Mouse (Mus musculus) forebrain, embryonic 13.5 days (tissue): Measurements from ENCODE around the gene Etl4. TPM values are rescaled to one million over a fixed set of nuclear protein-coding genes. Genes with fewer than 3 reads are reported as not detected.

Source experiments
- ATAC-seq: fragments of 200-750 bp; cut with Nextera tagmentation; 2 replicates; pipeline ENCODE4 v1.8.0; 2017
- H3K27ac ChIP-seq: fragments of 300-500 bp; sonication (generic); 2 replicates; pipeline ENCODE4 v1.5.1; 2015; ENCODE audit warnings: inconsistent platforms, mild to moderate bottlenecking, moderate library complexity
- H3K27me3 ChIP-seq: fragments of 300-500 bp; sonication (generic); 2 replicates; pipeline ENCODE4 v1.6.1; 2015; ENCODE audit warnings: mild to moderate bottlenecking, inconsistent platforms
- H3K36me3 ChIP-seq: fragments of 300-500 bp; sonication (generic); 2 replicates; pipeline ENCODE4 v1.6.1; 2015; ENCODE audit warnings: mild to moderate bottlenecking, inconsistent platforms; ENCODE audit not compliant: poor library complexity, severe bottlenecking
- H3K4me1 ChIP-seq: fragments of 300-500 bp; sonication (generic); 2 replicates; pipeline ENCODE4 v1.6.1; 2015; ENCODE audit warnings: inconsistent platforms
- H3K4me2 ChIP-seq: fragments of 300-500 bp; sonication (generic); 2 replicates; pipeline ENCODE4 v1.6.1; 2015; ENCODE audit warnings: inconsistent platforms, mild to moderate bottlenecking, moderate library complexity
- H3K4me3 ChIP-seq: fragments of 300-500 bp; sonication (generic); 2 replicates; pipeline ENCODE4 v1.5.1; 2015; ENCODE audit warnings: mild to moderate bottlenecking, inconsistent platforms
- H3K9ac ChIP-seq: fragments of 300-500 bp; sonication (generic); 2 replicates; pipeline ENCODE4 v1.6.1; 2015; ENCODE audit warnings: mild to moderate bottlenecking, inconsistent platforms
- H3K9me3 ChIP-seq: fragments of 300-500 bp; sonication (generic); replicated peaks from 2 replicates; pipeline ENCODE4 v1.6.1; 2016; ENCODE audit warnings: inconsistent platforms
- WGBS: fragments of 180-500 bp; shearing (Covaris S2); methylation state at CpG from one replicate; pipeline ENCODE4 v1.1.7; 2015; 5-methylcytosine and 5-hydroxymethylcytosine counted together
- polyA plus RNA-seq: library from polyadenylated mRNA; unstranded; fragments of >200 nt; fragmentation: Nextera tagmentation; extraction: Ambion mirVana; gene quantifications from 2 replicates; pipeline ENCODE4 v1.2.1, GENCODE M21; 2015

Gene Etl4
- polyA plus RNA-seq, 1 experiment from 2014 or later, result 24.6 TPM

DNA sequence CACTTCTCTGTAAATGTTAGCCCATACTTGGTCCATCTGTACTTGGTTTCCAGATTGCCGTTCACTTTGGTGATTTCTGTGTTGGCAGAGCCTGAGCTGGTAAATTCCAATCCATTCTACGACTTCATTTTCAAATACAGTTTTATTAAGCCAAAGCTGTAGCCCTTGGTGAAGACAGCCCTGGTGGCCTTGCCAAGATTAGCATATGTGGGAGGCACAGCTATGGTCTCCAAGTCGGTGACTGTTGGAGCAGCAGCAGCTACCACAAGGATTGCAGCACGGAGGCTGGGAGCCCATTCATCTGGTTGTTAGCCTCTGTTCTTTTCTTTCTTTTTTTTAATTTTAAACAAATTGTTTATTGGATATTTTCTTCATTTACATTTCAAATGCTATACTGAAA, 128.1 kb downstream of the Etl4 start:
- H3K27me3 ChIP-seq, result no peaks in the 10 kb centered on the region
- H3K4me1 ChIP-seq, result no peaks in the 10 kb centered on the region
- no peak for ATAC-seq
- H3K36me3 ChIP-seq, result no peaks in the 10 kb centered on the region
- no peak overlapping the region for H3K9ac ChIP-seq
- H3K4me2 ChIP-seq, result no peak overlapping the region
- H3K4me3 ChIP-seq, result no peak overlapping the region
- 89% methylated on average over 4 of the region's 4 CpGs for WGBS
- no peak overlapping the region for H3K27ac ChIP-seq
- no peaks in the 10 kb centered on the region for H3K9me3 ChIP-seq

DNA sequence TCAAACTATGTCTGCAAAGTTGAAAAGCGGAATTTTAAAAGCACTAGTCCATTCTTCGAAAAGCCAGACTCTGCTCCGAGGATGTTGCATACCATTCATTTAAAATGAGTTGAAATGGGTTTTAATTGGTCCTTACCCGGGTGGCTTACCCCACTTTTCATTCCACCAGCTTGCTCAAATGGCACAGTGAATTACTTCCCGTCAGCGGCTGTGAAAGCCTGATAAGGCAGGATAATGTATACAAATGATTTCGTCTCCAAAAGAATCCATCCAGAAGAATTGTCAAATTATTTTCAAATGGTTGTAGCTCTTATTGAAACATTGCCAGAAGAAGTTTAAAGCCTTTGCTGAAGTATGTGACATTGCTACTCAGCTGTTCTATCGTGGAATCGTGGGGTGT, 162.8 kb downstream of the Etl4 start:
- Histone ChIP-seq H3K36me3 (no peaks in the 10 kb centered on the region), H3K4me3 (no peak overlapping the region), H3K9me3 (no peaks in the 10 kb centered on the region), H3K9ac (no peak overlapping the region), H3K4me1 (peaks cover 13% of the 10 kb centered on the region), H3K27me3 (no peaks in the 10 kb centered on the region), H3K27ac (no peak overlapping the region), H3K4me2 (peak overlapping the region; percentile 8; the same call in 1 of the 2 replicates)
- WGBS, result 18% methylated on average over 9 of the region's 9 CpGs
- ATAC-seq, result 0 out of 2 replicates have a peak, but pooled peaks have one; percentile 68

DNA sequence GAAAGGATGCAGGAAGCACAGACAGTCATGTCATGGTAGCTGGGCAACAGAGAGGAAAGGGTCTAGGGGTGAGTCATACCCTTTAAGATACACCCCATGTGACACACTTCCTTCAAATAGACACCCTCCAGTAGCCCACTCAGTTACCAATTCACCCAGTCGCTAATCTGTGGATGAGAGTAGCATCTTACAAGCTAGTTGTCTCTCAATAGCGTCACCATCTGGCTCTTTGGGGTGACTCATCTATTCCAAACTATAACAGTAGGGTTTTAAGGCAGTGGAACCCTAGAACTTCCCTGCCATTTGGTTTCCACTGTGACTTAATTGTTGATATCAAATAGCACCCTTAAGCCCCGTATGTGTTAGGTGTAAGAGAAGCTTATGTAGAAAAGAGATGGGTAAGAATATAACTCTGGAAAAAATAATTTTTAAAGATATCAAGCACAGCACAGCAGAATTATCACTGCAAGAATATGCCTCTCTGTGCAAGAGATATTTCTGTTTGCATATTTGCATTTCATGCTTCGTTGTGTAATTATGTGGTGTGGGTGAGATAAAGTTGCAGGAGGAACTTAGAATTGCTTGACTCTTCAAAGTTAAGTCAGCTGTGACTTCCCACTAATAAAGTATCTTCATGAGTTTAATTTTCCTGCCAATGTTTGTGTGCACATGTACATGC, 166.7 kb downstream of the Etl4 start:
- no peak overlapping the region for H3K4me2 ChIP-seq
- WGBS, result 85% methylated on average over 4 of the region's 4 CpGs
- H3K4me3 ChIP-seq, result no peak overlapping the region
- H3K27ac ChIP-seq, result no peak overlapping the region
- H3K4me1 ChIP-seq, result peaks cover 13% of the 10 kb centered on the region
- H3K27me3 ChIP-seq, result no peaks in the 10 kb centered on the region
- H3K9me3 ChIP-seq, result no peaks in the 10 kb centered on the region
- no peaks in the 10 kb centered on the region for H3K36me3 ChIP-seq
- no peak overlapping the region for H3K9ac ChIP-seq
- no peak for ATAC-seq

DNA sequence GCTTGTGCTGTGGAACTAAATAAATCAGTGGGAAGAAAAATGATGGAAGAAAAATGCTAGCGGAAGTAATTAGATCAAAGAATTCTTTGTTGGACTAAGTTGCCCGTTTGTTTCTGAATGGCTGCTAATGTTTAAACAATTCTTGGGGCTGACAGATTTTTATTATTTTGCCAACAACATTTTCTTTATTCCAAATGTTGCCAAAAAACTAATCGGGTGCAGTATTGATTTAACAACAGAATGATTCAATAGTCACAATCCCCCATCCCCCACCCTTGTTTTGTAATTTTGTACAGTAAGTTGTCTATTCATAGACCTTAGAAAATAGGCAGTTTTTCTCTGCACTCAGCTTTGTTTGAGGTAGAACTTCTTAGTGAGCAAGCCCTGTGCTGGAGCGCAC, 175.2 kb downstream of the Etl4 start:
- H3K4me2 ChIP-seq, result no peak overlapping the region
- H3K27me3 ChIP-seq, result no peaks in the 10 kb centered on the region
- 62% methylated on average over 4 of the region's 4 CpGs for WGBS
- H3K4me3 ChIP-seq, result no peak overlapping the region
- no peaks in the 10 kb centered on the region for H3K4me1 ChIP-seq
- no peak for ATAC-seq
- no peak overlapping the region for H3K9ac ChIP-seq
- H3K36me3 ChIP-seq, result no peaks in the 10 kb centered on the region
- H3K27ac ChIP-seq, result no peak overlapping the region
- no peaks in the 10 kb centered on the region for H3K9me3 ChIP-seq

- Histone ChIP-seq H3K9ac (no peak overlapping the region), H3K4me2 (no peak overlapping the region), H3K4me1 (no peaks in the 10 kb centered on the region), H3K9me3 (no peaks in the 10 kb centered on the region), H3K4me3 (no peak overlapping the region), H3K36me3 (no peaks in the 10 kb centered on the region), H3K27ac (no peak overlapping the region), H3K27me3 (no peaks in the 10 kb centered on the region)
- WGBS, result 88% methylated on average over 1 of the region's 1 CpGs
- ATAC-seq, result no peak
Measured at GRCm38 (mm10) chr2:20105456-20105855, 195.9 kb downstream of the Etl4 start.

GRCm38 (mm10) chr2:20111703-20112102, 202.1 kb downstream of the Etl4 start:
- H3K9me3 ChIP-seq, result no peaks in the 10 kb centered on the region
- H3K27ac ChIP-seq, result no peak overlapping the region
- H3K27me3 ChIP-seq, result no peaks in the 10 kb centered on the region
- no peak overlapping the region for H3K9ac ChIP-seq
- H3K4me2 ChIP-seq, result no peak overlapping the region
- H3K36me3 ChIP-seq, result no peaks in the 10 kb centered on the region
- no peak overlapping the region for H3K4me3 ChIP-seq
- ATAC-seq, result no peak
- H3K4me1 ChIP-seq, result no peaks in the 10 kb centered on the region

- ATAC-seq, result no peak
- no peaks in the 10 kb centered on the region for H3K9me3 ChIP-seq
Measured at GRCm38 (mm10) chr2:20125914-20126313, 216.3 kb downstream of the Etl4 start.

GRCm38 (mm10) chr2:20131792-20132191, 222.2 kb downstream of the Etl4 start:
- no peak for ATAC-seq
- H3K9ac ChIP-seq, result no peak overlapping the region
- no peaks in the 10 kb centered on the region for H3K4me1 ChIP-seq
- no peak overlapping the region for H3K4me3 ChIP-seq
- no peaks in the 10 kb centered on the region for H3K9me3 ChIP-seq
- H3K36me3 ChIP-seq, result no peaks in the 10 kb centered on the region
- H3K4me2 ChIP-seq, result no peak overlapping the region
- no peak overlapping the region for H3K27ac ChIP-seq
- 20% methylated on average over 2 of the region's 2 CpGs for WGBS
- H3K27me3 ChIP-seq, result no peaks in the 10 kb centered on the region

More at GRCm38 (mm10) chr2:20125914-20126313, 216.3 kb downstream of the Etl4 start:
- no peak overlapping the region for H3K4me2 ChIP-seq
- H3K36me3 ChIP-seq, result no peaks in the 10 kb centered on the region
- no peak overlapping the region for H3K9ac ChIP-seq
- no peak overlapping the region for H3K4me3 ChIP-seq
- no peaks in the 10 kb centered on the region for H3K27me3 ChIP-seq
- H3K27ac ChIP-seq, result no peak overlapping the region
- H3K4me1 ChIP-seq, result no peaks in the 10 kb centered on the region

GRCm38 (mm10) chr2:20138426-20138825, 228.8 kb downstream of the Etl4 start:
- H3K9ac ChIP-seq, result no peak overlapping the region
- no peak overlapping the region for H3K4me2 ChIP-seq
- 64% methylated on average over 1 of the region's 1 CpGs for WGBS
- H3K9me3 ChIP-seq, result no peaks in the 10 kb centered on the region
- no peaks in the 10 kb centered on the region for H3K27me3 ChIP-seq
- H3K4me1 ChIP-seq, result no peaks in the 10 kb centered on the region
- H3K27ac ChIP-seq, result no peak overlapping the region
- no peaks in the 10 kb centered on the region for H3K36me3 ChIP-seq
- H3K4me3 ChIP-seq, result no peak overlapping the region
- no peak for ATAC-seq

DNA sequence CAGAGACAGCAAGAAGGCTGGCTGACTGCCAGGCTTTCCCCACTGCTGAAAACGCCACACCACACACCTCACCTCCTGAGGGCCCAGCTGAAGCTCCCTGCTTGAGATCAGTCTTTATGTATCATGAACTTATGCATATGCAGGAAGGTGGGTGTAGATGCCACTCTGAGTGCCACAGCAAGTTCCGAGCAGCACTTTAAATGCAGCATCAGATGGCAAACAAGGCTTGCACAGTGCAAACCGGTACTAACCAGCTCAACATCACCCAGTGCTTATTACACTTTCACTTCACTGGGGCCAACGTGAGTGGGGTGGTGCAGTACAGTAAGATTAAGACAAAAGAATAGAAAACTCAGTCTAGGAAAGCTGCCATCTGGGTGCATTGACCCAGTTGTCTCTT, 235.8 kb downstream of the Etl4 start:
- no peak overlapping the region for H3K9ac ChIP-seq
- H3K9me3 ChIP-seq, result no peaks in the 10 kb centered on the region
- H3K4me3 ChIP-seq, result no peak overlapping the region
- H3K27ac ChIP-seq, result no peak overlapping the region
- H3K4me1 ChIP-seq, result no peaks in the 10 kb centered on the region
- H3K36me3 ChIP-seq, result no peaks in the 10 kb centered on the region
- ATAC-seq, result no peak
- H3K27me3 ChIP-seq, result no peaks in the 10 kb centered on the region
- H3K4me2 ChIP-seq, result no peak overlapping the region
- WGBS, result 64% methylated on average over 4 of the region's 4 CpGs

- 51% methylated on average over 1 of the region's 1 CpGs for WGBS
- no peak; the same call in 1 of the 2 replicates for ATAC-seq
- Histone ChIP-seq H3K9me3 (no peaks in the 10 kb centered on the region), H3K9ac (no peak overlapping the region), H3K4me3 (no peak overlapping the region), H3K36me3 (no peaks in the 10 kb centered on the region), H3K4me2 (no peak overlapping the region), H3K27me3 (no peaks in the 10 kb centered on the region), H3K4me1 (peaks cover 5% of the 10 kb centered on the region; the same call in 1 of the 2 replicates), H3K27ac (no peak overlapping the region)
Measured at GRCm38 (mm10) chr2:20167073-20167472, 257.5 kb downstream of the Etl4 start.

DNA sequence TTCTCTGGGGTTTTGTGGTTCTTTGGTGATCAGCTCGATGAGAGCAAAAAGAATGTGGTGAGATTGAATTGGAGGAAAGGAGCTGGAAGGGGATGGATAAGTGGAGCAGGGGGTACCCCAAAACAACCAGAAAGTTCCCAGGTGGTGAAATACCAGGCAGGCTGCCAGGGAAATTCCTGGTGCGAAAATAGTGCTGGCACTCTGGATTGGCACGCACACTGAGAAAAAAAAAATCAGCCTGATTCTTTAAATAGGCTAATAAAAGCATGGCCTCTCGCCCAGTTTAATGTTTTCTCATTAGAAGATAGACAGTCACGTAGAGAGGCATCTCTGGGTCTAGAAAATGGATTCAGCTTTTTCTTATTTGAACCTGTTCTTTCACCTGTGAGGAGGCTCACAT, 258.0 kb downstream of the Etl4 start:
- Histone ChIP-seq H3K4me1 (peaks cover 5% of the 10 kb centered on the region; the same call in 1 of the 2 replicates), H3K9ac (no peak overlapping the region), H3K36me3 (no peaks in the 10 kb centered on the region), H3K4me2 (no peak overlapping the region), H3K27ac (no peak overlapping the region), H3K9me3 (no peaks in the 10 kb centered on the region), H3K4me3 (no peak overlapping the region), H3K27me3 (no peaks in the 10 kb centered on the region)
- 59% methylated on average over 5 of the region's 5 CpGs for whole genome bisulfite sequencing
- ATAC-seq, result no peak; the same call in 1 of the 2 replicates

- no peak overlapping the region for H3K9ac ChIP-seq
- no peak for ATAC-seq
Measured at GRCm38 (mm10) chr2:20168156-20168555, 258.6 kb downstream of the Etl4 start.

More at GRCm38 (mm10) chr2:20168156-20168555, 258.6 kb downstream of the Etl4 start:
- Histone ChIP-seq H3K4me3 (no peak overlapping the region), H3K9me3 (no peaks in the 10 kb centered on the region), H3K27ac (no peak overlapping the region), H3K4me2 (no peak overlapping the region), H3K27me3 (no peaks in the 10 kb centered on the region), H3K4me1 (peaks cover 5% of the 10 kb centered on the region; the same call in 1 of the 2 replicates), H3K36me3 (no peaks in the 10 kb centered on the region)
- 86% methylated on average over 4 of the region's 4 CpGs for WGBS
